Mouse (Mus musculus): ENCODE data around the gene Fam186b. TPM values are rescaled to one million over a fixed set of nuclear protein-coding genes. Genes with fewer than 3 reads are reported as not detected.

The Fam186b gene
- 1 to 10 TPM; 1.6 to 2.2 TPM for total RNA-seq (2021)
- long read RNA-seq = 0 reads

DNA sequence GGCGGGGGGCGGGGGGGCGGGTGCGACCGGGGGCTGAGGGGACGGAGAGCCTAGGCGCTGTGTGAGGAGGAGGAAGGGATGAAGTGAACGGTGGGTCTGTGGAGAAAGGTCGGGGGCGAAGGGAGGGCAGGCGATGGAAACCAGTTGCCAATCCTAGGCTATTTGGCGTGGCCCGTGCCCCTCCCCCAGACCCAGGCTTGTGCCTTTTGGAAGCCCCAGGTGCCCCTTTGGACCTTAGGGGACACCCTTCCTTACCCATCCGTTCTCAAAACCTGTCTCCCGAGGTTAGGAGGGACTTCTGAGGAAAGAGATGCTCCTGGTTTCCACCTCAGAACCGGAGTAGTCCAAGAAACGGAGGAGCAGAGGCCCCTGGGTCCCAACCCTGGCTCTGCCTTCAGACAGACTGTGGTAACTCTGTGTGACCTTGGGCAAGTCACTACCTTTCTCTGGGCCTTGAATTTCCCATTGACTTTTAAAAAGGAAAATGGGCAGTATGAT, at the start of gene Fam186b:
TSS of gene Fam186b (minus strand) at position 405 of the 498 bp plus-strand sequence.
- peak in 1 of 2 experiments; percentile 37 for DNase-seq (ENCODE audit: low spot score in 2 of 2)

DNA sequence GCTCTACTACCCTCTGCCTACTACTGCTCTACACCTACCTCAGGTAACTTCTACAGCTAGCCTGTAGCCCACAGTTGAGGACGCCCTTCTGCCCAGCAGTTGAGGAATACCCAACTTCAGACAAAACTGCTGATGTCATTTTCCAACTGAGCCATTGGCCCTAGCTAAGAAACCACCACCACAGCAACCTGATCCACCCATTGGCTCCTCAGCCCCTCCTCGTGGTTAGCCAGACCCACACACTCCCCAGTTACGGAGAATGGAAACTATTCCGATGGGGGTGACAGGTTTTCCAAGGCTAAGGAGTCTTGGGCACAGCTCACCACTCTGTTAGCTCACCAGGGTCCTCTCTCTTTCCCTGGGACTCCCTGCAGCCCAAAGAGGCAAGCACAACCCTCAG, 49.3 kb upstream of the Fam186b start:
- DNase-seq (ENCODE audit: low spot score in 2 of 2) = no peak

- no peak for DNase-seq (ENCODE audit: low spot score in 2 of 2)
Observed at GRCm38 (mm10) chr15:99344148-99344870, 48.6 kb upstream of the Fam186b start.

- peak; percentile 59 to 64 for DNase-seq (ENCODE audit: low spot score in 2 of 2)
Observed at GRCm38 (mm10) chr15:99343414-99344147, 47.9 kb upstream of the Fam186b start.

DNA sequence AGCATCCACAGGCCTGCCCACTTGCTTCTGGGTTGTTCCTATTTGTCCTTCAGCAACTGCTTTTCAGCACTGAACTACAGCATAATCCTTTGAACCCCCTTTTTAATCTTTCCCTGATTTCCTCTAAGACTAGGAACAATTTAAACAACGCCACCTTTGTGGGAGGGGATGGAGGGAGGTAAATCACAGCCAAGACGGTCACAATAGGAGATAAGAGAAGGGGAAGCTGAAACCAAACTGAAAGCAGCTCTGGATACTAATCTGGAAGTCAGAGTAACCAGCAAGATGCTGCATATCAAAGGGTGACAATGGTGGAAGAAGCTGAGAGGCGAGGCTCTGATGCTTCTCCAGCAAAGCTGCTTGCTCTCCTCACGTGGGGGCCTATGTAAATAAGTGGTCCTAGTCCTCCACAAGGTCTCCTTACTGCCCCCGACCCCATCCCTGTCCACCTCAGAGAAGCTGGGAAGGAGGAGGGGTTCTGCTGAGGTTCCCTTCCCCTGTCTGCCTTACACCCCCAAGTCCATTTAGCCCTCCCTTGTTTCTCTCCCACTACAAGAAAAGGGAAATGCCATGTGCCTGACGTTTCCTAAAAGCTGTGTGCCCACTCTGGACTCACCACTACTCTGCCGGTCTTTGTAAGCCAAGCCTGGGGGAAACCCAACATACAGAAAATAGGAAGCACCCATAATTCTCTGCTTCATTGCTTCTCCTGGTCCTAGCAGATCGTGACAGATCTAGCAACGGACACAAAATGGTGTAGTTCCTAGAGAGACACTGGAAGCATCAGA, 46.7 kb upstream of the Fam186b start:
- no peak for DNase-seq (ENCODE audit: low spot score in 2 of 2)

- DNase-seq (ENCODE audit: low spot score in 2 of 2) = no peak
Observed at GRCm38 (mm10) chr15:99341102-99341501, 45.4 kb upstream of the Fam186b start.

- no peak for DNase-seq (ENCODE audit: low spot score in 2 of 2)
Observed at GRCm38 (mm10) chr15:99339669-99340068, 44.0 kb upstream of the Fam186b start.

- no peak for DNase-seq (ENCODE audit: low spot score in 2 of 2)
Observed at GRCm38 (mm10) chr15:99338916-99339315, 43.2 kb upstream of the Fam186b start.

- DNase-seq (ENCODE audit: low spot score in 2 of 2) = no peak
Observed at GRCm38 (mm10) chr15:99335801-99336320, 40.2 kb upstream of the Fam186b start.

GRCm38 (mm10) chr15:99334500-99334899, 38.8 kb upstream of the Fam186b start:
- DNase-seq (ENCODE audit: low spot score in 2 of 2) = no peak

GRCm38 (mm10) chr15:99333676-99334065, 38.0 kb upstream of the Fam186b start:
- DNase-seq (ENCODE audit: low spot score in 2 of 2) = no peak

DNA sequence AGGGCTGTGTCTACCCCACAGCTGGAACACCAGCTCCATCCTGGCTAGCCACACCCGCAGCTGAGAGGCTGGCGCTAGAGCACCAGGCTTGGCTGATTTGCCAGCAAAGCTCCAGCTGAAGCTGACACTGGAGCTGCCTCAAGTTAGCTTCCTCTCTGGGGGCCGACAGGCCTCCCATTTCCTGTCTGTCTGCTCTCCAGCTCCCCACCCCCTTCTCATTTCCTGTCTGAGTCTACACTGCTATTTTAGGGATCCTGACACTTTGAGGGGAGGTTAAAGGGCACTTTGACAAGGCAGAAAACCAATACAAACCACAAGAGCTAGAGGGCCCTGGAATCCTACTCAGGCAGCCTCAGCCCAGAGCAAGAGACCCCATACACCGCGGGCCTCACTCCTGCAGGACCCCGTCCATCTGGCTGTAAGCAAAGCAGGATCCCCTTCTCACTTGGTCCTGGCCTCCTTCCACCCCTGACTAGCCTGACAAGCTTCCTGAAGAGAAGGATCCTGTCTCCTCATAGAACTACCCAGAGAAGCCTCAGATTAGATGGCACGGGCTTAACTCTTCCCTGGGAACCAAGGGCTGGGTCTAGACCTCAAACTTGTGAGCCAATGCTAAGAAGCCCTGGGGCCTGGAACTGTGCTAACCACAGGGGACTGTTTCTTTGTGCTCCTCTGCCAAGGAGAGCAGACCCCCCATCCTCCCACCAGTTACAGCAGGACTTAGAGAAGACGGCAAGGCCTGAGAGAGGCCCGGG, 37.4 kb upstream of the Fam186b start:
- DNase-seq (ENCODE audit: low spot score in 2 of 2) = no peak

GRCm38 (mm10) chr15:99332111-99332510, 36.4 kb upstream of the Fam186b start:
- no peak for DNase-seq (ENCODE audit: low spot score in 2 of 2)

- DNase-seq (ENCODE audit: low spot score in 2 of 2) = no peak
Observed at GRCm38 (mm10) chr15:99331341-99331740, 35.7 kb upstream of the Fam186b start.

DNA sequence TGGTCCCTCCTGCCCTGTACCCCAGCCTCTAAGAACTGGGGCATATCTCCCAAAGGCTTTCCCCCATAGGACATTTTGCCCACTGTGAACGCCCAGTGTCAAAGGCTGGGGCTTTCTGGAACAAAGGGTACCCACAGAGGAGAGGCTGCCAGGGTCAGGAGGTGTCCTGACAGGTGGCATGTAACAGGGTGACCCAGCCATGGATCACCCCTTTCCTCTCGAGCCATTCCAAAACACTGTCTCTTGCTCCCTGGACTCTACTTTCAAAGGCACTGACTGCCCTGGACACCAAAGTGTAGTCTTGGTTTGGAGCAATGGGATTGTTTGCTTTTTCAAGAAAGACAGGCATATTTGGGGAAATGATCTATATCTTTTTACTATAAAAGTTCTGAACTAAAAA, 34.6 kb upstream of the Fam186b start:
- DNase-seq (ENCODE audit: low spot score in 2 of 2) = no peak

- DNase-seq (ENCODE audit: low spot score in 2 of 2) = no peak
Observed at GRCm38 (mm10) chr15:99328011-99328410, 32.3 kb upstream of the Fam186b start.

GRCm38 (mm10) chr15:99326959-99327358, 31.3 kb upstream of the Fam186b start:
- DNase-seq (ENCODE audit: low spot score in 2 of 2) = no peak

- DNase-seq (ENCODE audit: low spot score in 2 of 2) = no peak
Observed at GRCm38 (mm10) chr15:99326407-99326806, 30.7 kb upstream of the Fam186b start.

- no peak for DNase-seq (ENCODE audit: low spot score in 2 of 2)
Observed at GRCm38 (mm10) chr15:99325598-99325997, 29.9 kb upstream of the Fam186b start.

GRCm38 (mm10) chr15:99324151-99324550, 28.5 kb upstream of the Fam186b start:
- DNase-seq (ENCODE audit: low spot score in 2 of 2) = no peak

DNA sequence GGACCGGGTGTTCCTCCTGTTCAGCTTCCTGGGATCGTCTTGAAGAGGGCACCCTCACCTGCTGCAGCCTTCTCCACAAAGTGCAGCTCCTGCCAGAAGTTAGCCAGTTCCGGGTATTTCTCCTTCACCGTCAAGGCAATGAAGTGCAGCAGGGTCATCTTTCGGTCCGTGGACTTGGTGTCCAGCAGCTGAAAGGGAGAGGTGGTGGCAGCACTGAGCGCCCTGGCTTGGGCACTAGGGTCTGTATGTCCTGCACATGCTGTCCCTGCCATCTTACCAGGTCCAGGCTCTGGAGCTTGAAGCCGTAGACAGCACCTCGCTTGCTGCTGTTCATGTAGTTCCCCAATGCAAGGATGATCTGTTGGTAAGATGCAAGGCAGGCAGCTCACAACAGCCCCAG, 25.3 kb upstream of the Fam186b start:
- no peak for DNase-seq (ENCODE audit: low spot score in 2 of 2)
